Mouse (Mus musculus) thymus, postnatal 36 days (tissue): ENCODE results near the gene Cstf1.

Experiments
- DNase-seq, 2 experiments: peaks; one replicate each; pipeline ENCODE4 v3.0.0; 2022; ENCODE audit warnings: mixed read lengths in 2 of 2

The Cstf1 gene

GRCm38 (mm10) chr2:172418208-172418607, 47.7 kb downstream of the Cstf1 start:
- DNase-seq, result no peak

GRCm38 (mm10) chr2:172430609-172431008, 60.1 kb downstream of the Cstf1 start:
- DNase-seq, result no peak
